Mouse (Mus musculus) liver, postnatal 0 days (tissue): ENCODE measurements around the gene Wdr19. TPM values are rescaled to one million over a fixed set of nuclear protein-coding genes. Genes with fewer than 3 reads are reported as not detected.
"Not testable (repeated sequence)": the region's sequence is repeated elsewhere in the genome, so short reads cannot be mapped to it uniquely, and the experiment has no call there.

Experiments used
- ATAC-seq: fragments of 200-750 bp; cut with Nextera tagmentation; 2 replicates; pipeline ENCODE4 v1.8.0; 2017; ENCODE audit warnings: mild to moderate bottlenecking, moderate library complexity
- DNase-seq: peaks from one replicate; pipeline ENCODE4 v3.0.0-alpha.2; 2016
- H3K27ac ChIP-seq: fragments of 300-500 bp; sonication (generic); 2 replicates; pipeline ENCODE4 v1.5.1; 2014; ENCODE audit warnings: antibody characterized with exemption, moderate library complexity, mild to moderate bottlenecking, low read depth
- H3K27me3 ChIP-seq: fragments of 300-500 bp; sonication (generic); 2 replicates; pipeline ENCODE4 v1.6.1; 2014; ENCODE audit warnings: low read length, control low read depth, mixed read lengths; ENCODE audit not compliant: insufficient read depth
- H3K36me3 ChIP-seq: fragments of 300-500 bp; sonication (generic); replicated peaks from 2 replicates; pipeline ENCODE4 v1.6.1; 2014; ENCODE audit warnings: mild to moderate bottlenecking, control low read depth, low read length, moderate library complexity, mixed read lengths; ENCODE audit not compliant: insufficient read depth
- H3K4me1 ChIP-seq: fragments of 300-500 bp; sonication (generic); 2 replicates; pipeline ENCODE4 v1.6.1; 2014; ENCODE audit warnings: antibody characterized with exemption, mild to moderate bottlenecking, control low read depth; ENCODE audit not compliant: insufficient read depth
- H3K4me2 ChIP-seq: fragments of 300-500 bp; sonication (generic); 2 replicates; pipeline ENCODE4 v1.6.1; 2014; ENCODE audit warnings: low read depth, mild to moderate bottlenecking, low read length, moderate library complexity, mixed read lengths
- H3K4me3 ChIP-seq: fragments of 300-500 bp; sonication (generic); 2 replicates; pipeline ENCODE4 v1.5.1; 2014; ENCODE audit warnings: low read depth, low read length
- H3K9ac ChIP-seq: fragments of 300-500 bp; sonication (generic); replicated peaks from 2 replicates; pipeline ENCODE4 v1.6.1; 2014; ENCODE audit warnings: mild to moderate bottlenecking, moderate library complexity
- H3K9me3 ChIP-seq: fragments of 300-500 bp; sonication (generic); 2 replicates; pipeline ENCODE4 v1.6.1; 2016; ENCODE audit warnings: mild to moderate bottlenecking, control low read depth, low read length, mixed read lengths
- CTCF ChIP-seq: sonication (generic); IDR thresholded peaks from 2 replicates; pipeline ENCODE4 v1.5.1; 2016; ENCODE audit warnings: antibody characterized with exemption, low read depth
- EP300 ChIP-seq: IDR thresholded peaks from 2 replicates; pipeline ENCODE4 v1.6.1; 2016; ENCODE audit warnings: antibody characterized with exemption, low read depth, mild to moderate bottlenecking
- WGBS: fragments of 180-500 bp; shearing (Covaris S2); extraction: QIAGEN DNeasy Blood & Tissue Kit; methylation state at CpG from one replicate; pipeline ENCODE4 v1.1.7; 2014; ENCODE audit not compliant: insufficient replicate concordance; 5-methylcytosine and 5-hydroxymethylcytosine counted together
- polyA plus RNA-seq: library from polyadenylated mRNA; unstranded; fragments of >200 nt; fragmentation: Nextera tagmentation; extraction: Ambion mirVana; gene quantifications from 2 replicates; pipeline ENCODE4 v1.2.1, GENCODE M21; 2015

Gene Wdr19
- polyA plus RNA-seq, 1 experiment from 2014 or later, result 1.1 TPM

DNA sequence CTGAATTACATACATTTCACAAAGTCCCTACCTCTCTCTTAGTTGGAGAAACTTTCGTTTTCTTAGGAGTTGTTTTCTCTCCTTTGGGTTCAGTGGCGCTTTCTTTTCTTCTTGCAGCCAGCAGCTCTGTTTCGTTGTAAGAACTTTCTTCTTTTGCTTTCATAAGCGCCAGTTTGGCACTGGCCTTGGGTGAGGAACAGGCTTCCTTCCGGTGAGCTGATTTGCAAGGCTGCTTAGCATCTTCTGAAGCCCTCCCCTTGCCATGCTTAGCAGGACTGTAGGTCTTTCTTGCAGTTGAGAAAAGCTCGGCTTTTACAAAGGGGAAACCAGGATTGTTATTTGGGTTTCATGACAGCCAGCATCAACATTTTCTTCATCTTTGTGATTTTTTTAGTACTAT, 94.1 kb downstream of the Wdr19 start:
- Histone ChIP-seq H3K27me3 (no peaks in the 10 kb centered on the region), H3K36me3 (peaks cover 69% of the 10 kb centered on the region), H3K4me1 (no peaks in the 10 kb centered on the region), H3K4me3 (no peak overlapping the region), H3K27ac (no peak overlapping the region), H3K4me2 (no peak overlapping the region), H3K9ac (no peak overlapping the region), H3K9me3 (no peaks in the 10 kb centered on the region)
- WGBS, result 89% methylated on average over 6 of the region's 6 CpGs
- ATAC-seq, result no peak
- DNase-seq, result no peak
- TF ChIP-seq EP300 (no peak), CTCF (no peak)

DNA sequence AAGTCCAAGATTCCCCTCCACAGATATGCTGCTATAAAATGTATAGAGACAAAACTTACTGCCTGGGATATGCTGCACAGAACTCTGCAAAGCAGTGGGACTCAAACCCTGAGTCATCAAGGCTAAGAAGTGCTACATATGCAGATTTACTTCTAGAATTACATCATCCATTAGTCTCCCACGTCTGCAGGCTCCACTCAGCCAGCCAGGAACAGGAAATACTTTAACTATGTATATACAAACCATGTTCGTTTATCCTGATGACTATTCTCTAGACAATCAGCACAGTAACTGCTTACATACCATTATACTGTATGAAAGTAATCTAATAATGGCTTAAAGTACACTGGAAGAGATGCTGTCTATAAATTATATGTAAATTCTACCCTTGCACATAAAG, 94.8 kb downstream of the Wdr19 start:
- no peak overlapping the region for H3K27ac ChIP-seq

DNA sequence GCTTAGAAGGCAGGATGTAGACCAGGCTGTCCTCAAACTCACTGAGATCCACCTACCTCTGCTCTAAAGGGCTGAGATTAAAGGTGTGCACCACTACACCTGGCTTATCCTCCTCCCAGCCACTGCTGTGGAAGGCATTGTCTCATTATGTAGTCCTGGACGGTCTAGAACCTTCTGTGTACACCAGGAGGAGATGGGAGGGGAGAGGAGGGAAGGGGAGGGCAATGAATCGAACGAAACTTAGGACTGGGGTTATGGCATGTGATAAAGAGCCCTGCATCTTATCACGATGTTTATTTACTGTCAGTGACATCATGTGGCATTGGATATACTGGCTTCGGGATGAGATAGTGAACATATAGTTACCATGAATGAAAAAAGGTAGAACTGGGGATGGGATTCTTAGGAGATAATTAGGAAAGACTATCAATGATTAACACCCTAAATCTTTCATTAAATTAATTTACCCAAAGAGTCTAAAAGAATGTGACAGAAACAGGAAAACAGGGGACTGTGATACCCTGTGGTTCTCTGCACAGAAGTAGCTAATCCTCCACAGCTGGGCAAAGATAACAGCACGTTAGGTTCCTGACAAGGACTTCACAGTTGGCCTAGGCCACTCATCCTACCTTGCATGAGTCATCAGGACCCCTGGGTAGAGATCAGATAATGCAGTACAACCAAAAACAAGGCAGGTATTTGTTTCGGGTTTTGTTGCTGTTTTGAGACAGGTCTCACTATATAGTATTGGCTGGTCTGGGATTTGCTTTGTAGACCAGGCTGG, 98.9 kb downstream of the Wdr19 start:
- TF ChIP-seq EP300 (no peak), CTCF (no peak)
- Histone ChIP-seq H3K9me3 (no peaks in the 10 kb centered on the region), H3K9ac (no peak overlapping the region), H3K27ac (no peak overlapping the region), H3K27me3 (no peaks in the 10 kb centered on the region), H3K4me1 (no peaks in the 10 kb centered on the region), H3K36me3 (peaks cover 58% of the 10 kb centered on the region), H3K4me2 (no peak overlapping the region), H3K4me3 (no peak overlapping the region)
- no peak for DNase-seq
- ATAC-seq, result peak; percentile 25; the same call in 1 of the 2 replicates
- 46% methylated on average over 7 of the region's 7 CpGs for WGBS

More for the DNA sequence above, 94.8 kb downstream of the Wdr19 start:
- H3K9ac ChIP-seq, result no peak overlapping the region
- DNase-seq (no peak), ATAC-seq (peak; percentile 29; the same call in 1 of the 2 replicates)
- TF ChIP-seq CTCF, result no peak
- TF ChIP-seq EP300, result no peak
- no peak overlapping the region for H3K4me3 ChIP-seq
- H3K4me1 ChIP-seq, result no peaks in the 10 kb centered on the region
- H3K9me3 ChIP-seq, result no peaks in the 10 kb centered on the region
- no peaks in the 10 kb centered on the region for H3K27me3 ChIP-seq
- 62% methylated on average over 2 of the region's 2 CpGs for WGBS
- peaks cover 71% of the 10 kb centered on the region for H3K36me3 ChIP-seq
- no peak overlapping the region for H3K4me2 ChIP-seq

- DNase-seq, H3K4me3 ChIP-seq, H3K9me3 ChIP-seq, H3K9ac ChIP-seq, ATAC-seq, H3K27ac ChIP-seq, H3K4me2 ChIP-seq, H3K27me3 ChIP-seq, H3K4me1 ChIP-seq: not testable (repeated sequence)
- WGBS, result 96% methylated on average over 1 of the region's 1 CpGs
- peaks cover 53% of the 10 kb centered on the region for H3K36me3 ChIP-seq
Measured at GRCm38 (mm10) chr5:65299623-65300022, 100.1 kb downstream of the Wdr19 start.

DNA sequence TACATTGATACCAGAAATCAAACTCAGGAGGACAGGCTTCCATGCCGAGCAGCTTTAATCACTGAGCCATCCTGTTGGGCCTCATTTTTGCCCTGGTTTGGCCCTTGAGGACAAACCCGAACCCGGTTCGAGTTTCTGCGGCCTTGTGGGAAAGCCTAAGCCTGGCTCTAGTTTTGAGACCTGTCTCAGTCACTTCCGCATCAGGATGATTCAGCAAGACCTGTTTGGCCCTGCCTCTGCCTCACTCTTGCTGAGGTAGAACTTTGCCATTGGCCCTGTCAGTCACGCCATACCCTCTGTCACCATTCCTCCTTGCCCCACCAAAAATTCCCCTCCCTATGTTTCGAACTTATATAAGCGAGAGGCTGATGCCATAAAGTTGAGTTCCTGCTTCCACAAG, 100.6 kb downstream of the Wdr19 start:
- Histone ChIP-seq H3K4me2 (no peak overlapping the region), H3K36me3 (peaks cover 55% of the 10 kb centered on the region), H3K9ac (no peak overlapping the region), H3K9me3 (no peaks in the 10 kb centered on the region), H3K27ac (no peak overlapping the region; the same call in 1 of the 2 replicates), H3K4me1 (no peaks in the 10 kb centered on the region), H3K27me3 (no peaks in the 10 kb centered on the region), H3K4me3 (no peak overlapping the region)
- no peak for ATAC-seq
- 82% methylated on average over 9 of the region's 9 CpGs for WGBS
- DNase-seq, result no peak
- TF ChIP-seq CTCF (no peak), EP300 (no peak)

DNA sequence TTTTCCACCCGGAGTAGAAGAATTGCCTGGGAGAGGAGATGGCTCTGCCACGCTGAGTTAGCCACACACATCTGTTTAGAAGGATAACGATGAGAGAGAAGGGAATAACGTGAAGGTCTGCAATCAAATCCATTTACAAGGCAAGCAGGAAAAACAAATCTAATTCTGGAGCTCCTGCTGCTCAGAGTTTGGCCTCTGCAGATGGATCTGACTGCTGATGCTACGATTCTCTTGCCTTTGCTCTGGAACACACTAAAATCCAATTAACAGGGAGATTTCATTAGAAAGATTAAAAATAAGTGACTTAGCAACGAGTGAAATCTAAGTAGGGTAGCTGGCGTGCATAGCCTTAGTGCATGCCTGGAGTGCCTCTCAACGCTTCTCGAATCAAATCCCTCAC, 106.0 kb downstream of the Wdr19 start:
- Histone ChIP-seq H3K36me3 (peaks cover 37% of the 10 kb centered on the region), H3K27me3 (no peaks in the 10 kb centered on the region), H3K4me3 (no peak overlapping the region), H3K9ac (no peak overlapping the region), H3K9me3 (no peaks in the 10 kb centered on the region), H3K4me1 (no peaks in the 10 kb centered on the region), H3K27ac (no peak overlapping the region), H3K4me2 (no peak overlapping the region)
- 87% methylated on average over 9 of the region's 9 CpGs for WGBS
- no peak for TF ChIP-seq CTCF
- TF ChIP-seq EP300, result no peak
- ATAC-seq (no peak), DNase-seq (no peak)
